Mouse (Mus musculus) left cerebral cortex, adult 8-10 months (tissue): Measurements from ENCODE around the gene St6galnac1. TPM values are rescaled to one million over a fixed set of nuclear protein-coding genes. Genes with fewer than 3 reads are reported as not detected.
"Not testable (repeated sequence)": the region's sequence is repeated elsewhere in the genome, so short reads cannot be mapped to it uniquely, and the experiment has no call there.

Experiments
- DNase-seq, 2 experiments: peaks; one replicate each; pipeline ENCODE4 v3.0.0; 2022; ENCODE audit warnings: low spot score in 2 of 2
- total RNA-seq, 4 experiments: library from RNA; stranded (reverse); gene quantifications; 2 replicates each; pipeline ENCODE4 v1.2.4; 2022

The St6galnac1 gene
- total RNA-seq, 4 experiments from 2014 or later, result not detected

- no peak for DNase-seq
Observed at GRCm38 (mm10) chr11:116807526-116807925, 32.2 kb upstream of the St6galnac1 start.

DNA sequence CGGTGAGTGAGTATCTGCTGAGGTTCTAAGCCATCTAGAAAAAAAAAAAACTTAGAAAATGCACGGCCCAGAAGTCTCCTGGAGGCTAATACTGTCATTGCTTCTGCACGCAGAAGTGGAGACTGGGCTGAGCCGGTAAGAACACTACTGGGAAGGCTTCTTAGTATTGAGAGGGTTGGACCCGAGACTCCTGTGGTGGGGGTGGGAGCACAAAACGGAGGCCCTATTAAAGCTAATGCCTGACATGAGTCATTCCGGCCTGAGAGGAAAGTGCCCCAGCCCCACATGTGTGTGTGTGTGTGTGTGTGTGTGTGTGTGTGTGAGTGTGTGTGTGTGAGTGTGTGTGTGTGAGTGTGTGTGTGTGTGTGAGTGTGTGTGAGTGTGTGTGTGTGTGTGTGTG lies 31.8 kb upstream of the St6galnac1 start:
- no peak for DNase-seq

- no peak for DNase-seq
Observed at GRCm38 (mm10) chr11:116806136-116807071, 31.1 kb upstream of the St6galnac1 start.

DNA sequence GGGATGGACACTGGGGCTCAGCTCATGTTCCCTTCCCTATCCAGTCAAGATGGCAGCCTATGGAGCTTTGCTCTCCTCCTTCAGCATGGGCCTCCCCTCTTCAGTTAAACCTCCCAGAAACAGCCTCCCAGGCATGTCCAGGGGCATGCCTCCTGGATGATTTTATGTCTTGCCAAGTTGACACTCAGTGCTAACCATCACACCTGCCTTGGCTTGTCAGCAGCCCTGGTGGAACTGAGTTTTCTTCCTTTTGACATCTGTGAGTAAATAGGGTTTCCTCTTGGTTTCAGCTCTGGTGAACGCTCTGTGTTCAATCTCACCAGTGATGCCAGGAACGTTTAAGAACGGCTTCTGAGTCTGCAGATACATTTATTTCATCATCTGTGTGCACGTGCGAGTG lies 27.4 kb upstream of the St6galnac1 start:
- DNase-seq, result no peak

- DNase-seq, result no peak
Observed at GRCm38 (mm10) chr11:116801106-116801505, 25.8 kb upstream of the St6galnac1 start.

DNA sequence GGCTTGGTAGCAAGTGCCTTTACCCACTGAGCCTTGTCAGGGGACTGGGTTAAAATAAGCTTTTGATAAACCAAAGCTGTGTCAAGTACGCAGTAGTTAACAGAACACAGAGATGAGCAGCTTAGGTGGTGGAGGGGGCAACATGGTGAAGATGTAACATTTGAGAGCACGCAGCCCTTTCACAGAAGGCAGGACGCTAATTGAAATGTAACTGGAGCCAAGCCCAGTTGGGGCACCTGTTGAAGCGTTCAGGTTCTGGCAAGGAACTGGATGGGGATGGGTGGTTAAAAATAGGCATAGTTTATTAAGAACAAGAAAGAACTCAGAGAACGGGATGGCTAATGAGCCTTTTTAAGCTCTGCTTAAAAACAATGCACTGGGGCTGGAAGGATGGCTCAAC lies 24.1 kb upstream of the St6galnac1 start:
- DNase-seq, result no peak

DNA sequence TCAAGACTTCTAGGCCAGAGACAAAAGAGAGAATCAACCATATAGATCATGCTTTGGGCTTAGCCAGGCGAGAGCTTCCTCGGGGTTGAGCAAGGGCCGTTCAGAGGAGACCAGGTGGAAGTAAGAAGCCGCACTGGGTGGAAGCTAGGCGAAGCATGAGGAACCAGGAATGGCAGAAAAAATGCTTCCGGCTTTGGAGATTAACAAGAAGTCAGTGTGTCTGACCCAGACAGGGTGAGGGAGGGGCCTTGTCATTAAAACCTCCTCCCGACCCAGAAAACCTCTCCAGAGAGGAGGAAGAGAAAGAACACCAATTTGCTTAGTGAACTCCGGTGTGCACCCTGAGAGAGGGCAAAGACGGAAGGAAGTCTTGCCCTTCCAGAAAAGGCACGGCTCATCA lies 8.9 kb upstream of the St6galnac1 start:
- no peak for DNase-seq

DNA sequence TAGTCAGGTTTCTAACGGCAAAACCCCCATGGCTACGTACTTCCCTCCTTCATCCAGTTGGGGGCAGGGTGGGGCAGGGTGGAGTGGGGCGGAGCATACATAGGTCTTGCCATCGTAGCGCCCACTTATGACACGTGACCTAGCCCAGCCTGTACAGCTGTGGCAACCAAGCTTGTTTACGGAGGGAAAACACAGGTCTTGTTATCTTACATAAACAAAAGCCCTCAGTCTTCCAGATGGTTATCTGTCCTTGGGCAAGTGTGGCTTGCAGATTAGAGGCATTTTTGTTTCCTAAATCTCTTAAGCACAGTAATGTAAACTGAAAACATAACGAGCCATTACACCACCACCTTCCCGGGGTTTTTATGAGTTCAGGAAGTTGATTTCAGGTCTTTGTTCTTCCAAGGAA lies 7.4 kb upstream of the St6galnac1 start:
- DNase-seq, result no peak

GRCm38 (mm10) chr11:116773205-116773604 lies 2.1 kb downstream of the St6galnac1 start:
- DNase-seq, result no peak

DNA sequence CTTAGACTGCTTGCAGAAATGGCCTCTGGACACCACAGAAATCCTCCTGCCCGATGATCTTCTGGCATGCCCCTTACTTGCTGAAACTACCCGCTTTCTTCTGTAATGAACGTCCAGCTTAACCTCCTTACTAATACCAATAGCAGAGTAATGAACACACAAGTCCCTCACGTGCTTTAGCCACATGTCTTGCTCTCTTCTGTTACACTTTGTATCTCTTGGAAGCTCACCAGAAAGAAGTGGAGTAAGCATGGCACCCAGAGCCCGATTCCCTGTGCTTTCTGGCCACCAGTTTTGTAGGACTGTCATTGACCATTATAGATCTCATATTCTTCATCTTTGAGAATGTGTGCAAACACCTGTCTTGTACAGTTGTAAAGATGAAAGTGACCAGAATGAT lies 5.4 kb downstream of the St6galnac1 start:
- DNase-seq, result no peak

DNA sequence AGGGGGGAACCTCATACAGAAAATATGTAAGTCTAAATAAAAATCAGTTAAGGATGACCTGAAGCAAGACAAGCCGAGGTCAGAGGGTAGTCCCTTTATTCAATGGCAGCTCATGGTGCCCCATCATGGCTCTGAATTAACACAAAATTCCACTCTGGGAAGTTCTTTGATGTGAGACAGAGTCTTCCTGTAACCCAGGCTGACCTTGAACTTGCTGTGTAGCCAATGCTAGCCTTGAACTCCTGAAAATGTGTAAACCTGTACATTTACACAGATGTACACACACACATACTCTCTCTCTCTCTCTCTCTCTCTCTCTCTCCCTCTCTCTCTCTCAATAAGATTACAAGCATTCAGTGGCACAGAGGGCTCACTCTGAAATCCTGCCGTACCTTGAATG lies 10.4 kb downstream of the St6galnac1 start:
- no peak for DNase-seq

DNA sequence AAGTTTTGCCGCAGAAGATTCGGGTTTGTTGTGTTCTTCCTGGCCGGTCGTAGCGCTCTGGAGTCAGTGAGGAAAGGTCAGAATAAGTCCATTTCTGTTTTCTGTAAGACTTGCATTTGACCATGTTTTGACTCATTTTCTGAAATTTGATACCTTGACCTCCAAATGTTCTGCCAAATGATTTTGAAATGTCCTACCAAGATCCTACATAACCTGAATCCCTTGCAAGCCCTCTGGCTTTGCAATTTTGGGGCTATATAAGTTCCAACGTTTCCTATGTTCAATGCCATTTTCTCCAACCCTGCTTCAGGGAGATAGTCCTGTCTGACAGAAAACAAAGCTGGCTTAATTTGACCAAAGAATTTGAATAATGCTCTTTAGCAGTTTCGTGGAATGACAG lies 11.0 kb downstream of the St6galnac1 start:
- no peak for DNase-seq

- DNase-seq, result no peak
Observed at GRCm38 (mm10) chr11:116755191-116755590, 20.1 kb downstream of the St6galnac1 start.

GRCm38 (mm10) chr11:116753674-116754470 lies 21.4 kb downstream of the St6galnac1 start:
- DNase-seq, result no peak

DNA sequence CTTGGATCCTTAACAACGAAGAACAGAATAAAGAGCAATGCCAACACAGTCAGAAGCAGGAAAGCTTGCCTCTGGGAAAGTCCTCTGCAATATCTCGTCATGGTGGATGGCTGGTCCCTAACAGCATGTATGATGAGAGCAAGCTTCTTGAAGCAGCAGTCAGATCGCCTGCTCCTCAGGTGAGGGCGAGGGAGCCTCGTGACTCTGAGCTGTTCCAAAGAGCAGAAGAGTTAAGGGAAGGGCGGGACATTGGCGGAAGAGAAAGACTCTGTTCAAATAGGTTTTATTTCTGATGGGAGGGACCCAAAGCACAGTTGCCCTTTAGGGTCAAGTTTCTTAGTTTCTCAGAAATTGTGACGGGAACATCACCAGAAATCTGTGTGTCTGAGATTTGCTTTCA lies 25.6 kb downstream of the St6galnac1 start:
- DNase-seq, result no peak

DNA sequence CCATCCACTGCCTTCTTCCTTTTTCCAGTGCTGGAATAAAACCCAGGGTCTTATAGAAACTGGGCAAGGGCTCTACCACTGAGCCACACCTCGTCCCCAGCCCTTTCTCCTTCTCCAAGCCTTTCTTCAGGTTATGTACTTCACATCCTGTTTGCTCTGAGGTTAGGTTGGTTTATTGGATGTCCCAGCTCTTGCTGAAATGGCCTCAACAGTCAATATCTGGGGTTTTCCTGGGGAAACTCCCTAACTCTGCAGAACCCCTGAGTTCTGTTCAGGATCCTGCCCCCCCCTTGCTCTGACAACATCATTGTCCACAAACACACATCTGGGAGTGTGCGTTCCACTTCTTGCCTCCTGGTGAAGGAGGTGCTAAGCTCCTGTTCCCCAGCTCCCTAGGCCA lies 26.6 kb downstream of the St6galnac1 start:
- not testable (repeated sequence) for DNase-seq

GRCm38 (mm10) chr11:116746822-116747221 lies 28.5 kb downstream of the St6galnac1 start:
- not testable (repeated sequence) for DNase-seq

DNA sequence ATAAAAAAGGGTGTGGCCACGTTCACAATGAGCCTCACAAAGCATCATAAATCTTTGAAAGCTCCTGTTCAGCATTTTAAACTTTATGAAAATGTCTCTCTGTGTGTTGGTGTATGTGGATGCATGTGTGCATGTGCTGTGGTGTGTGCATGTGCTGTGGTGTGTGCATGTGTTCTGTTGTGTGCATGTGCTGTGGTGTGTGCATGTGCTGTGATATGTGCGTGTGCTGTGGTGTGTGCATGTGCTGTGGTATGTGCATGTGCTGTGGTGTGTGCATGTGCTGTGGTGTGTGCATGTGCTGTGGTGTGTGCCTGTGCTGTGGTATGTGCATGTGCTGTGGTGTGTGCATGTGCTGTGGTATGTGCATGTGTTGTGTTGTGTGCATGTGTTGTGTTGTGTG lies 29.9 kb downstream of the St6galnac1 start:
- DNase-seq, result not testable (repeated sequence)

- DNase-seq, result no peak
Observed at GRCm38 (mm10) chr11:116738411-116738810, 36.9 kb downstream of the St6galnac1 start.

GRCm38 (mm10) chr11:116732536-116732935 lies 42.8 kb downstream of the St6galnac1 start:
- DNase-seq, result no peak

DNA sequence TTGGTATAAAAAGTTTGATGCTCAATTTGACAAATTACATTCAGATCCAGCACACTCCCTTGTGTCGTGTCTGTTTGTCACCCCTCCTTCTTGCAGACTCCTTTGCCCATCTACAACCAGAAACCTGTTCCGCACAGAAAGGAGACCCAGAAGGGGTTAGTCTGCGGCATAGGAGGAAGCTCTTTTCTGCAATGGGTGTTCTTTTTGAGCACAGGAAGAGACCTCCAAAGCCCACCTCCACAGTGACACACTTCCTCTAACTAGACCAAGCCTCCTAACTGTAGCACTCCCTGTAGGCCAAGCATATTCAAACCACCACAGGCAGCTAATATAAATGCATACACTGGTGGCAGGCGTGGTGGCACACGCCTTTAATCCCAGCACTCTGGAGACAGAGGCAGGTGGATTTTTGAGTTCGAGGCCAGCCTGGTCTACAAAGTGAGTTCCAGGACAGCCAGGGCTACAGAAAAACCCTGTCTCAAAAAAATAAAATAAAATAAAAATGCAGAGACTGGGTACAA lies 44.2 kb downstream of the St6galnac1 start:
- not testable (repeated sequence) for DNase-seq
